Mouse (Mus musculus) E14TG2a.4 (cell line): Measurements from ENCODE around the gene Zfp672.

ENCODE experiments used
- H3K27me3 ChIP-seq: 2 replicates; pipeline ENCODE4 v1.6.1; 2014; ENCODE audit warnings: low read length, control low read depth; ENCODE audit not compliant: insufficient read depth
- H3K36me3 ChIP-seq: 2 replicates; pipeline ENCODE4 v1.6.1; 2014; ENCODE audit warnings: low read length, control low read depth; ENCODE audit not compliant: insufficient read depth
- H3K4me1 ChIP-seq: replicated peaks from 2 replicates; pipeline ENCODE4 v1.6.1; 2014; ENCODE audit warnings: low read depth, low read length, control low read depth
- H3K4me3 ChIP-seq: replicated peaks from 2 replicates; pipeline ENCODE4 v1.5.1; 2014; ENCODE audit warnings: mild to moderate bottlenecking, low read length
- H3K9me3 ChIP-seq: 2 replicates; pipeline ENCODE4 v1.6.1; 2014; ENCODE audit warnings: low read length, control low read depth
- CTCF ChIP-seq: conservative IDR thresholded peaks from 2 replicates; pipeline ENCODE4 v1.5.1; 2014; ENCODE audit warnings: low read length
- NANOG ChIP-seq: IDR thresholded peaks from 2 replicates; pipeline ENCODE4 v1.6.1; 2014; ENCODE audit warnings: borderline replicate concordance, low read length, mixed read lengths
- POU5F1 ChIP-seq: IDR thresholded peaks from 2 replicates; pipeline ENCODE4 v1.6.1; 2014; ENCODE audit warnings: low read length, borderline replicate concordance

Zfp672 gene

DNA sequence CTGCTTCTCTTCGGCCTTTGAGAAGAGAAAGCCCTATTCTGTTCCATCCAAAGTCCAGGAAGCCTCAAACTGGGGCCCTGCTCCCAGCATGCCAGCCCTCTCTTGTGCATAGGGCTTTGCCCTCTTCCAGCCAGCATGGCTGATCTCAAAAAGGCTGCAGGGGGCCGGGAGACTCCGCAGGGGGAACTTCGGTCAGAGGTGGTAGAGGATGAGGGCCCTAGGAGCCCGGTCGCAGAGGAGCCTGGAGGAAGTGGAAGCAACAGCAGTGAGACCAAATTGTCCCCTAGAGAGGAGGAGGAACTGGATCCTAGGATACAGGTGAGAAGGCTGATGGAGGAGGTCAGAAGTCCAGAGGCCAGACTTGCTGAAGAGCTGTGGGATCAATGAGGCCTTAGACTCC, 1.4 kb upstream of the Zfp672 start:
- no peak for TF ChIP-seq NANOG
- Histone ChIP-seq H3K9me3 (no peaks in the 10 kb centered on the region), H3K36me3 (peaks cover 66% of the 10 kb centered on the region), H3K4me3 (peak overlapping the region; percentile 96), H3K4me1 (peaks cover 45% of the 10 kb centered on the region), H3K27me3 (no peaks in the 10 kb centered on the region)

GRCm38 (mm10) chr11:58331149-58331495, 983 bp upstream of the Zfp672 start:
- H3K27me3 ChIP-seq: no peaks in the 10 kb centered on the region
- TF ChIP-seq NANOG (no peak), POU5F1 (no peak), CTCF (no peak)
- peaks cover 62% of the 10 kb centered on the region for H3K36me3 ChIP-seq
- no peaks in the 10 kb centered on the region for H3K9me3 ChIP-seq
- peaks cover 48% of the 10 kb centered on the region for H3K4me1 ChIP-seq
- peak overlapping the region; percentile 96 for H3K4me3 ChIP-seq

GRCm38 (mm10) chr11:58329906-58330275, 248 bp downstream of the Zfp672 start:
- Histone ChIP-seq H3K27me3 (no peaks in the 10 kb centered on the region), H3K36me3 (peaks cover 57% of the 10 kb centered on the region), H3K4me3 (peak overlapping the region; percentile 96), H3K4me1 (peaks cover 50% of the 10 kb centered on the region), H3K9me3 (no peaks in the 10 kb centered on the region)
- TF ChIP-seq POU5F1 (no peak), NANOG (no peak), CTCF (no peak)

- no peaks in the 10 kb centered on the region for H3K9me3 ChIP-seq
- H3K4me3 ChIP-seq: no peak overlapping the region
- TF ChIP-seq NANOG (no peak), POU5F1 (no peak), CTCF (peak; percentile 77)
- peaks cover 58% of the 10 kb centered on the region for H3K4me1 ChIP-seq
- no peaks in the 10 kb centered on the region for H3K27me3 ChIP-seq
- peaks cover 30% of the 10 kb centered on the region for H3K36me3 ChIP-seq
Measured at GRCm38 (mm10) chr11:58326781-58327180, 3.4 kb downstream of the Zfp672 start.

GRCm38 (mm10) chr11:58324614-58325229, 5.4 kb downstream of the Zfp672 start:
- no peaks in the 10 kb centered on the region for H3K9me3 ChIP-seq
- no peak overlapping the region for H3K4me3 ChIP-seq
- no peaks in the 10 kb centered on the region; the same call in 1 of the 2 replicates for H3K27me3 ChIP-seq
- no peak for TF ChIP-seq CTCF
- no peak for TF ChIP-seq POU5F1
- peaks cover 50% of the 10 kb centered on the region for H3K4me1 ChIP-seq
- H3K36me3 ChIP-seq: peaks cover 25% of the 10 kb centered on the region

DNA sequence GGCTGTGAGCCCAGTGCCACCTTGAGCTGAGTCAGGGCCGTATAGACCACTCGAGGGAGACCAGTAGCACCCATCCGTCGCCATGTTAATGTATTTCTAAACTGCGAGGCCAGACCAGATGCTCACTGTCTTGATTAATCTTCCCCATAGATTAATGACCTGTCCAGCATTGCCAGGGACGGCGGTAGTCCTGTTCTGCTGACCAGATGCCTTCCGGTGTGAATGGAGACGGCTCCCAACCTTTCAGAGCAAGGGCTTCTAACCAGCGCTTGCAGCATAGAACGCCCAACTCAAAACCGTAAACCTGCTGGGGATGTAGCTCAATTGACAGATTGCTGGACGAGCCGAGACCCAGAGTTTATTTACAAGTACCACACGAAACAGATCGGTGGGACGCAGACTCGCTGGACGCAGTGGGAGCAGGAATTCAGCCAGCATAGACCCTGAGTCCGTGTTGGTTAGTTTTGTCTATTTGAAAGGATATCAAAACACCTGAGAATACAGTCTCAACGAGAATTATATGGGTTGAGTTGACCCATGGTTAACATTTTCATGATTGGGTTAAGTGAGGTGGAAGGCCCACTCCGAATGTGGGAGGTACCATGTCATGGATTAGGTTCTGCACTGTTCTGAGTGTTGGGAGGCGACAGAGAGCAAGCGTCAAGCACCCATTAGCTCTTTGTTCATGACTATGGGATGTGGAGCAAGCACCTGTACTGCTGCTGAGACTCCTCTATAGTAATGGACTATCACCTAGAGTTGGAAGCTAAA, 6.4 kb downstream of the Zfp672 start:
- no peak for TF ChIP-seq NANOG
- TF ChIP-seq CTCF: no peak
- Histone ChIP-seq H3K4me3 (peak overlapping the region; percentile 93), H3K36me3 (peaks cover 32% of the 10 kb centered on the region)

GRCm38 (mm10) chr11:58322824-58323569, 7.1 kb downstream of the Zfp672 start:
- no peak for TF ChIP-seq POU5F1
- no peak for TF ChIP-seq NANOG
- TF ChIP-seq CTCF: no peak
- Histone ChIP-seq H3K9me3 (no peaks in the 10 kb centered on the region), H3K4me3 (peak overlapping the region; percentile 93), H3K27me3 (no peaks in the 10 kb centered on the region; the same call in 1 of the 2 replicates), H3K36me3 (peaks cover 26% of the 10 kb centered on the region), H3K4me1 (peaks cover 34% of the 10 kb centered on the region)

More for the DNA sequence above, 6.4 kb downstream of the Zfp672 start:
- Histone ChIP-seq H3K9me3 (no peaks in the 10 kb centered on the region), H3K27me3 (no peaks in the 10 kb centered on the region; the same call in 1 of the 2 replicates), H3K4me1 (peaks cover 42% of the 10 kb centered on the region)

DNA sequence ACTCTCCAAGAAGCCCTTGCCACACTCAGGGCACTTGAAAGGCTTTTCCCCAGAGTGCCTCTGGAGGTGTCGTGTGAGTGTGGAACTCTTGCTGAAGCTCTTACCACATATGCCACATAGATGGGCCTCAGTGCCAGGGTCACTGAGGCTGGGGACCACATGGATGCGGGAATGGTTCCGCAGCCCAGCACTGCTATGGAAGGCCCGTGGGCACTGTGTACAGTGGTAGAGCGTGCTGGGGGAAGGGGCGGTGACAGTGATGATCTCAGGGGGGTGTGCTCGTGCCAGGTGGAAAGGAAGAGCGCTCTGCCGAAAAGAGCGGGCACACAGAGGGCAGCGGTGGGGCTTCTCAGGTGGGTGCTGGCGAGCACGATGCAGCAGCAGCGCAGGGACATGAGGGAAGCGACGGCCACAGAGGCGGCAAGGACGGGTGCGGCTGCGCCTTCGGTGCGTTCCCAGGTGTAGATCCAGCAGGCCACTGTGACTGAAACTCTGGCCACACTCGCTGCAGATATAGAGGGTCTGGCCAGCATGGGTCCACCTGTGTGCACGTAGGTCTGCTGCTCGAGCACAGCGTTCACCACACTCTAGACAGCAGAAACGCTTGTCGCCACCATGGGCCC, 13.3 kb downstream of the Zfp672 start:
- Histone ChIP-seq H3K9me3 (no peaks in the 10 kb centered on the region), H3K36me3 (peaks cover 53% of the 10 kb centered on the region), H3K27me3 (peaks cover 22% of the 10 kb centered on the region), H3K4me1 (peaks cover 21% of the 10 kb centered on the region), H3K4me3 (peak overlapping the region; percentile 74)
- TF ChIP-seq NANOG (no peak), POU5F1 (no peak), CTCF (no peak)
